Mouse (Mus musculus) cortical plate, adult 2 months (tissue): ENCODE results near the gene Rhox3c. TPM values are rescaled to one million over a fixed set of nuclear protein-coding genes. Genes with fewer than 3 reads are reported as not detected.
"Not testable (repeated sequence)": the region's sequence is repeated elsewhere in the genome, so short reads cannot be mapped to it uniquely, and the experiment has no call there.

Source experiments
- H3K27ac ChIP-seq: fragments of 200-500 bp; 2 replicates; pipeline ENCODE4 v1.5.1; 2012; ENCODE audit warnings: low read length, control low read depth, inconsistent platforms; ENCODE audit not compliant: insufficient read depth
- H3K4me1 ChIP-seq: fragments of 200-500 bp; 2 replicates; pipeline ENCODE4 v1.6.1; 2011; ENCODE audit warnings: low read length; ENCODE audit not compliant: control insufficient read depth, insufficient read depth
- H3K4me3 ChIP-seq: fragments of 200-500 bp; 2 replicates; pipeline ENCODE4 v1.5.1; 2011; ENCODE audit warnings: mild to moderate bottlenecking, low read length, control low read depth; ENCODE audit not compliant: insufficient read depth
- polyA plus RNA-seq: library from polyadenylated mRNA; depleted of rRNA; stranded (reverse); fragments of >200 nt; gene quantifications from 2 replicates; pipeline ENCODE4 v1.2.3, GENCODE M21; 2012; rRNA removed

The Rhox3c gene
- not detected in 2 replicates for polyA plus RNA-seq

DNA sequence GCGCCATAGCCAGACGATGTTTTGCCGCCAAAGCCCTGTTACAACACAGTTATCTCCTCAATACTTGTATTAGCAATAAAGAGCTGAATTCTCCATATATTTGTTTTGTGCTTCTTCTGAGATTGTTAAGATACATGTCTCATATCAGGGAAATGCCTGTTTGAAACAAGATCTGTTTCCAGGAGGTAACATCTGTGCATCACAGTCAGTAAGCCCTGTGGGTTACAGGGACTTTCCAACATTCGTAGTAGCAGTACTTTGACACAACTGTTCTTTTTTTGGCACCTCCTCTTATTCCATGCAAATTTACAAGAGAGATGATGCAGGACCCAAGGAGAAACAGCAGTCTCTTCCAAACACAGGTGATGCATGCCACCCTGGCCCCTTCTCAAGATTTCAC, at the start of gene Rhox3c:
TSS of gene Rhox3c (plus strand) at position 301 of the 400 bp plus-strand sequence.
- not testable (repeated sequence) for H3K4me1 ChIP-seq, H3K4me3 ChIP-seq, H3K27ac ChIP-seq

DNA sequence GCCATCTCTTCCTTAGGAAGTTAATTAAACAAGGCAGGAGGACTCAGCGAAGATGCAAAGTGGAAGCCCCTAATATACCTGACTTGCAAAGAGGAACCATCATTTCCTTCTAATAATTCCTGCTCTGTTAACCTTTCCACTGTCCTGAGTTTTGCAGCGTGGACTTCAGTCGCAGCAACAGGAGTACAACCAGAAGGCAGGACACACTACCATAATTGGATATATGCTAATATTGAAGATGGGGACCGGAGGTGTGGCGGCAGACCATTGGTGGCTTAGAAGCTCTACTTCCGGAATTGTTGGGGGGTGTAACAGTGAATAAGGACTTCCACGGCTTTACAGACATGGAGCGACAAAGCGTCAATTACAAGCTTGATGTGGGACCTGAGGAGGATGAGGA, 46.6 kb upstream of the Rhox3c start, which contains the start of gene Rhox2b:
TSS of gene Rhox2b (plus strand) at position 301 of the 400 bp plus-strand sequence.
- not testable (repeated sequence) for H3K4me1 ChIP-seq, H3K27ac ChIP-seq, H3K4me3 ChIP-seq

GRCm38 (mm10) chrX:37432194-37432593, 26.2 kb upstream of the Rhox3c start, which contains the start of gene Rhox4b:
TSS of gene Rhox4b (plus strand) at chrX:37432494.
- H3K4me1 ChIP-seq, H3K4me3 ChIP-seq, H3K27ac ChIP-seq: not testable (repeated sequence)

DNA sequence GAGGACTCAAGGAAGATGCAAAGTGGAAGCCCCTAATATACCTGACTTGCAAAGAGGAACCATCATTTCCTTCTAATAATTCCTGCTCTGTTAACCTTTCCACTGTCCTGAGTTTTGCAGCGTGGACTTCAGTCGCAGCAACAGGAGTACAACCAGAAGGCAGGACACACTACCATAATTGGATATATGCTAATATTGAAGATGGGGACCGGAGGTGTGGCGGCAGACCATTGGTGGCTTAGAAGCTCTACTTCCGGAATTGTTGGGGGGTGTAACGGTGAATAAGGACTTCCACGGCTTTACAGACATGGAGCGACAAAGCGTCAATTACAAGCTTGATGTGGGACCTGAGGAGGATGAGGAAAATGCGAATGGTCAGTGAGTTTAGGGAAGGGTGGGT, 5.0 kb upstream of the Rhox3c start, which contains the start of gene Rhox2c:
TSS of gene Rhox2c (plus strand) at position 301 of the 400 bp plus-strand sequence.
- not testable (repeated sequence) for H3K4me3 ChIP-seq, H3K27ac ChIP-seq

GRCm38 (mm10) chrX:37480037-37480436, 21.7 kb downstream of the Rhox3c start, which contains the start of gene Rhox4c:
TSS of gene Rhox4c (plus strand) at chrX:37480337.
- not testable (repeated sequence) for H3K27ac ChIP-seq, H3K4me3 ChIP-seq, H3K4me1 ChIP-seq

More for the DNA sequence above, 5.0 kb upstream of the Rhox3c start, which contains the start of gene Rhox2c:
- H3K4me1 ChIP-seq, result not testable (repeated sequence)

GRCm38 (mm10) chrX:37514059-37514458, 55.7 kb downstream of the Rhox3c start, which contains the start of gene Rhox4d:
TSS of gene Rhox4d (plus strand) at chrX:37514359.
- H3K4me3 ChIP-seq, H3K4me1 ChIP-seq, H3K27ac ChIP-seq: not testable (repeated sequence)

Other genes starting within 250 kb of the Rhox3c start
- gene Gm9, start 247.5 kb upstream of the Rhox3c start, polyA plus RNA-seq, result not detected in 2 replicates
- not detected in 2 replicates for gene Rhox1, start 236.3 kb upstream of the Rhox3c start, polyA plus RNA-seq
- gene Rhox2a, start 213.6 kb upstream of the Rhox3c start, polyA plus RNA-seq, result not detected in 2 replicates
- not detected in 2 replicates for gene Rhox3a, start 208.7 kb upstream of the Rhox3c start, polyA plus RNA-seq
- gene Rhox4a, start 193.2 kb upstream of the Rhox3c start, polyA plus RNA-seq, result not detected in 2 replicates
- not detected in 2 replicates for gene Rhox3a2, start 78.6 kb upstream of the Rhox3c start, polyA plus RNA-seq
- not detected in 2 replicates for gene Rhox4a2, start 67.7 kb upstream of the Rhox3c start, polyA plus RNA-seq
- gene Rhox2b, start 46.5 kb upstream of the Rhox3c start, polyA plus RNA-seq, result not detected in 2 replicates
- gene Rhox4b, start 26.1 kb upstream of the Rhox3c start, polyA plus RNA-seq, result not detected in 2 replicates
- gene Rhox2c, start 4.9 kb upstream of the Rhox3c start, polyA plus RNA-seq, result not detected in 2 replicates
- gene Rhox4c, start 21.8 kb downstream of the Rhox3c start, polyA plus RNA-seq, result not detected in 2 replicates
- gene Rhox2d, start 34.8 kb downstream of the Rhox3c start, polyA plus RNA-seq, result not detected in 2 replicates
- not detected in 2 replicates for gene Rhox4d, start 55.8 kb downstream of the Rhox3c start, polyA plus RNA-seq
- gene Rhox2e, start 71.9 kb downstream of the Rhox3c start, polyA plus RNA-seq, result not detected in 2 replicates
- gene Rhox3e, start 83.4 kb downstream of the Rhox3c start, polyA plus RNA-seq, result not detected in 2 replicates
- not detected in 2 replicates for gene Rhox4e, start 98.8 kb downstream of the Rhox3c start, polyA plus RNA-seq
- not detected in 2 replicates for gene Rhox2f, start 112.8 kb downstream of the Rhox3c start, polyA plus RNA-seq
- gene Rhox3f, start 122.4 kb downstream of the Rhox3c start, polyA plus RNA-seq, result not detected in 2 replicates
- gene Rhox4f, start 149.1 kb downstream of the Rhox3c start, polyA plus RNA-seq, result not detected in 2 replicates
- not detected in 2 replicates for gene Rhox3g, start 170.0 kb downstream of the Rhox3c start, polyA plus RNA-seq
- gene Rhox2g, start 184.9 kb downstream of the Rhox3c start, polyA plus RNA-seq, result not detected in 2 replicates
- not detected in 2 replicates for gene Rhox4g, start 192.7 kb downstream of the Rhox3c start, polyA plus RNA-seq
- gene Rhox3h, start 210.2 kb downstream of the Rhox3c start, polyA plus RNA-seq, result not detected in 2 replicates
- not detected in 2 replicates for gene Rhox2h, start 214.7 kb downstream of the Rhox3c start, polyA plus RNA-seq